ENCODE assay signal across 8 mouse cellular contexts in genomic region chr15:81856938-81857723, GRCm38 (mm10). TPM values are rescaled to one million over a fixed set of nuclear protein-coding genes. Genes with fewer than 3 reads are reported as not detected.
DNase-seq lines count a peak whose midpoint lies in the region; ATAC-seq and TF ChIP-seq lines count a peak whose summit lies in the region.

No protein-coding gene starts in this region.

- no peaks in the 10 kb centered on the region for H3K4me1 ChIP-seq in ES-Bruce4 (ENCODE audit: control insufficient read depth, insufficient read depth, low read length)
- H3K4me1 ChIP-seq in embryonic facial prominence, embryonic 15.5 days, result peaks cover 16% of the 10 kb centered on the region
- 0 out of 2 replicates have a peak, but pooled peaks cover 7% of the 10 kb centered on the region for H3K4me1 ChIP-seq in kidney, postnatal 0 days (replicated peaks; ENCODE audit: insufficient read depth, low read length)
- H3K4me1 ChIP-seq in neural tube, embryonic 12.5 days, result peaks cover 14% of the 10 kb centered on the region

- H3K4me2 ChIP-seq in embryonic facial prominence, embryonic 15.5 days (replicated peaks), result peak overlapping the region; percentile 81
- peak overlapping the region; percentile 79 for H3K4me2 ChIP-seq in kidney, postnatal 0 days (ENCODE audit: low read length)
- H3K4me2 ChIP-seq in neural tube, embryonic 12.5 days (replicated peaks), result peak overlapping the region; percentile 85

- TF ChIP-seq EP300 in ES-Bruce4 (IDR thresholded peaks at IDR 0.05; ENCODE audit: insufficient read depth, low read depth, low read length), result no peak

- TF ChIP-seq CTCF in ES-Bruce4 (IDR thresholded peaks at IDR 0.05; ENCODE audit: low read depth, low read length), result no peak
- no peak for TF ChIP-seq CTCF in kidney, postnatal 0 days (IDR thresholded peaks at IDR 0.05; ENCODE audit: low read depth)

- no peak for TF ChIP-seq POLR2A in ES-Bruce4 (IDR thresholded peaks at IDR 0.05; ENCODE audit: insufficient read depth, low read length)

- no peaks in the 10 kb centered on the region for H3K36me3 ChIP-seq in ES-Bruce4 (ENCODE audit: control insufficient read depth, insufficient read depth, low read length, poor library complexity, severe bottlenecking)
- H3K36me3 ChIP-seq in embryonic facial prominence, embryonic 15.5 days, result peaks cover 14% of the 10 kb centered on the region; the same call in 1 of the 2 replicates
- H3K36me3 ChIP-seq in kidney, postnatal 0 days (ENCODE audit: insufficient read depth, low read length), result no peaks in the 10 kb centered on the region; the same call in 1 of the 2 replicates
- peaks cover 10% of the 10 kb centered on the region for H3K36me3 ChIP-seq in neural tube, embryonic 12.5 days

- peak; percentile 47 to 62 for DNase-seq in heart, adult 18-20 months
- DNase-seq in heart, adult 9 months (ENCODE audit: low spot score in 2 of 2), result no peak
- DNase-seq in kidney, postnatal 0 days (ENCODE audit: low spot score), result peak; percentile 30
- DNase-seq in left cerebral cortex, postnatal 14 days (ENCODE audit: low spot score in 2 of 2), result no peak
- no peak for DNase-seq in urinary bladder, adult 2 months (ENCODE audit: low spot score)

- intact Hi-C loops in left cerebral cortex, postnatal 14 days (cut with DNase I), result no loop called here

- peak overlapping the region; percentile 76 for H3K4me3 ChIP-seq in ES-Bruce4 (ENCODE audit: low read depth, low read length)
- peak overlapping the region; percentile 95 for H3K4me3 ChIP-seq in embryonic facial prominence, embryonic 15.5 days (replicated peaks)
- H3K4me3 ChIP-seq in kidney, postnatal 0 days (replicated peaks; ENCODE audit: low read depth, low read length), result peak overlapping the region; percentile 83
- peak overlapping the region; percentile 89 for H3K4me3 ChIP-seq in neural tube, embryonic 12.5 days

- no peak for ATAC-seq in embryonic facial prominence, embryonic 15.5 days (ENCODE audit: insufficient number of reproducible peaks, low FRiP score, low TSS enrichment, low read depth)
- ATAC-seq in kidney, postnatal 0 days (replicated peaks; ENCODE audit: low FRiP score, low read depth), result no peak
- ATAC-seq in neural tube, embryonic 12.5 days (ENCODE audit: low FRiP score, low read depth), result no peak

- under 1% methylated on average over 14 of the region's 14 CpGs for WGBS in embryonic facial prominence, embryonic 15.5 days
- WGBS in kidney, postnatal 0 days, result 0% methylated on average over 14 of the region's 14 CpGs
- 1% methylated on average over 14 of the region's 14 CpGs for WGBS in neural tube, embryonic 12.5 days

- peak overlapping the region; percentile 67 for H3K9ac ChIP-seq in ES-Bruce4 (ENCODE audit: low read depth, poor library complexity, severe bottlenecking)
- peak overlapping the region; percentile 92 for H3K9ac ChIP-seq in embryonic facial prominence, embryonic 15.5 days
- H3K9ac ChIP-seq in kidney, postnatal 0 days (ENCODE audit: low read depth, low read length), result peak overlapping the region; percentile 88
- H3K9ac ChIP-seq in neural tube, embryonic 12.5 days, result peak overlapping the region; percentile 82

- H3K27ac ChIP-seq in ES-Bruce4 (ENCODE audit: insufficient read depth, low read length), result no peak overlapping the region
- H3K27ac ChIP-seq in embryonic facial prominence, embryonic 15.5 days (replicated peaks), result peak overlapping the region; percentile 99
- peak overlapping the region; percentile 96 for H3K27ac ChIP-seq in kidney, postnatal 0 days
- H3K27ac ChIP-seq in neural tube, embryonic 12.5 days, result 0 out of 2 replicates have a peak overlapping the region, but pooled peaks have one; percentile 43

- H3K27me3 ChIP-seq in ES-Bruce4 (ENCODE audit: control insufficient read depth, insufficient read depth, low read length, poor library complexity, severe bottlenecking), result no peaks in the 10 kb centered on the region
- no peaks in the 10 kb centered on the region for H3K27me3 ChIP-seq in embryonic facial prominence, embryonic 15.5 days
- no peaks in the 10 kb centered on the region for H3K27me3 ChIP-seq in kidney, postnatal 0 days (ENCODE audit: insufficient read depth, low read length)
- no peaks in the 10 kb centered on the region for H3K27me3 ChIP-seq in neural tube, embryonic 12.5 days (replicated peaks)

- H3K9me3 ChIP-seq in ES-Bruce4 (replicated peaks; ENCODE audit: control insufficient read depth, insufficient read depth, low read length, poor library complexity, severe bottlenecking), result no peaks in the 10 kb centered on the region
- H3K9me3 ChIP-seq in embryonic facial prominence, embryonic 15.5 days (replicated peaks), result no peaks in the 10 kb centered on the region
- no peaks in the 10 kb centered on the region for H3K9me3 ChIP-seq in kidney, postnatal 0 days (replicated peaks; ENCODE audit: low read length)
- no peaks in the 10 kb centered on the region for H3K9me3 ChIP-seq in neural tube, embryonic 12.5 days

RNA-seq across cellular contexts. Expression of gene Tob2, which starts 1.5 kb away (rescaled TPM):
- total RNA-seq in heart, adult 18-20 months (2021), result 100 to 1,000 TPM; 103 to 127 TPM
- polyA plus RNA-seq in ES-Bruce4 (2011; ENCODE audit: insufficient read depth, insufficient read length, low read depth, missing spikeins), result 10.7 and 12.7 TPM in 2 replicates
- polyA plus RNA-seq in embryonic facial prominence, embryonic 15.5 days (2015; fragmentation: Nextera tagmentation; extraction: Ambion mirVana), result 31.4 and 33.8 TPM in 2 replicates
- 22.5 and 27.7 TPM in 2 replicates for polyA plus RNA-seq in kidney, postnatal 0 days (2015; fragmentation: Nextera tagmentation; extraction: Ambion mirVana)
- polyA plus RNA-seq in neural tube, embryonic 12.5 days (2016; fragmentation: Nextera tagmentation; extraction: Ambion mirVana), result 21.6 and 21.7 TPM in 2 replicates
- total RNA-seq in left cerebral cortex, postnatal 14 days (2021), result 10 to 100 TPM; 25.8 to 31.8 TPM
- 18.0 and 24.4 TPM in 2 replicates for polyA plus RNA-seq in urinary bladder, adult 2 months (2012; rRNA removed)

RNA-seq across cellular contexts. Expression of gene Phf5a, which starts 14.6 kb away (rescaled TPM):
- total RNA-seq in heart, adult 18-20 months (2021), result 10 to 100 TPM; 36.5 to 37.1 TPM
- polyA plus RNA-seq in ES-Bruce4 (2011; ENCODE audit: insufficient read depth, insufficient read length, low read depth, missing spikeins), result 150 and 172 TPM in 2 replicates
- 133 and 145 TPM in 2 replicates for polyA plus RNA-seq in embryonic facial prominence, embryonic 15.5 days (2015; fragmentation: Nextera tagmentation; extraction: Ambion mirVana)
- polyA plus RNA-seq in kidney, postnatal 0 days (2015; fragmentation: Nextera tagmentation; extraction: Ambion mirVana), result 103 and 110 TPM in 2 replicates
- 123 and 126 TPM in 2 replicates for polyA plus RNA-seq in neural tube, embryonic 12.5 days (2016; fragmentation: Nextera tagmentation; extraction: Ambion mirVana)
- total RNA-seq in left cerebral cortex, postnatal 14 days (2021), result 10 to 100 TPM; 31.8 to 39.8 TPM
- polyA plus RNA-seq in urinary bladder, adult 2 months (2012; rRNA removed), result 44.3 and 49.6 TPM in 2 replicates

RNA-seq across cellular contexts. Expression of gene Aco2, which starts 15.0 kb away (rescaled TPM):
- total RNA-seq in heart, adult 18-20 months (2021), result 1,000 to 10,000 TPM; 2,055 to 2,104 TPM
- polyA plus RNA-seq in ES-Bruce4 (2011; ENCODE audit: insufficient read depth, insufficient read length, low read depth, missing spikeins), result 174 and 181 TPM in 2 replicates
- polyA plus RNA-seq in embryonic facial prominence, embryonic 15.5 days (2015; fragmentation: Nextera tagmentation; extraction: Ambion mirVana), result 156 and 164 TPM in 2 replicates
- polyA plus RNA-seq in kidney, postnatal 0 days (2015; fragmentation: Nextera tagmentation; extraction: Ambion mirVana), result 263 and 285 TPM in 2 replicates
- 213 TPM in 2 replicates for polyA plus RNA-seq in neural tube, embryonic 12.5 days (2016; fragmentation: Nextera tagmentation; extraction: Ambion mirVana)
- total RNA-seq in left cerebral cortex, postnatal 14 days (2021), result 100 to 1,000 TPM; 445 to 467 TPM
- 185 and 189 TPM in 2 replicates for polyA plus RNA-seq in urinary bladder, adult 2 months (2012; rRNA removed)

RNA-seq across cellular contexts. Expression of gene Tef, which starts 54.9 kb away (rescaled TPM):
- total RNA-seq in heart, adult 18-20 months (2021), result 10 to 100 TPM; 67.5 to 73.0 TPM
- 33.9 and 36.0 TPM in 2 replicates for polyA plus RNA-seq in ES-Bruce4 (2011; ENCODE audit: insufficient read depth, insufficient read length, low read depth, missing spikeins)
- 31.1 and 32.3 TPM in 2 replicates for polyA plus RNA-seq in embryonic facial prominence, embryonic 15.5 days (2015; fragmentation: Nextera tagmentation; extraction: Ambion mirVana)
- polyA plus RNA-seq in kidney, postnatal 0 days (2015; fragmentation: Nextera tagmentation; extraction: Ambion mirVana), result 17.9 and 19.9 TPM in 2 replicates
- 23.2 and 24.9 TPM in 2 replicates for polyA plus RNA-seq in neural tube, embryonic 12.5 days (2016; fragmentation: Nextera tagmentation; extraction: Ambion mirVana)
- 100 to 1,000 TPM; 188 to 210 TPM for total RNA-seq in left cerebral cortex, postnatal 14 days (2021)
- polyA plus RNA-seq in urinary bladder, adult 2 months (2012; rRNA removed), result 193 and 226 TPM in 2 replicates

Comparison
In these comparisons a context has a peak if more than half of its experiments do, and no peak if none do; other contexts are left out.
1. DNase-seq: peak in heart, adult 18-20 months (2 of 2) and kidney, postnatal 0 days (single experiment); none in heart, adult 9 months (0 of 2), left cerebral cortex, postnatal 14 days (0 of 2) and urinary bladder, adult 2 months (single experiment).
2. Peak in every context shown above with its lines, with median percentiles within 50 percentile points of each other: H3K4me3 ChIP-seq, H3K9ac ChIP-seq and H3K4me2 ChIP-seq.